Mouse (Mus musculus) stomach, postnatal 0 days (tissue): ENCODE data around the gene Sf3a2. TPM values are rescaled to one million over a fixed set of nuclear protein-coding genes. Genes with fewer than 3 reads are reported as not detected.

Source experiments
- ATAC-seq: fragments of 200-750 bp; cut with Nextera tagmentation; 2 replicates; pipeline ENCODE4 v1.8.0; 2017; ENCODE audit not compliant: low FRiP score, low TSS enrichment
- DNase-seq: peaks from one replicate; pipeline ENCODE4 v3.0.0-alpha.2; 2016; ENCODE audit warnings: low spot score
- H3K27ac ChIP-seq: fragments of 300-500 bp; sonication (generic); replicated peaks from 2 replicates; pipeline ENCODE4 v1.5.1; 2014; ENCODE audit warnings: mild to moderate bottlenecking, control low read depth
- H3K27me3 ChIP-seq: fragments of 300-500 bp; sonication (generic); 2 replicates; pipeline ENCODE4 v1.6.1; 2014; ENCODE audit warnings: low read length; ENCODE audit not compliant: control insufficient read depth, insufficient read depth
- H3K36me3 ChIP-seq: fragments of 300-500 bp; sonication (generic); 2 replicates; pipeline ENCODE4 v1.6.1; 2014; ENCODE audit warnings: low read length, mixed read lengths; ENCODE audit not compliant: control insufficient read depth, insufficient read depth
- H3K4me1 ChIP-seq: fragments of 300-500 bp; sonication (generic); replicated peaks from 2 replicates; pipeline ENCODE4 v1.6.1; 2014; ENCODE audit warnings: antibody characterized with exemption; ENCODE audit not compliant: control insufficient read depth, insufficient read depth
- H3K4me2 ChIP-seq: fragments of 300-500 bp; sonication (generic); replicated peaks from 2 replicates; pipeline ENCODE4 v1.6.1; 2014; ENCODE audit warnings: low read depth, mild to moderate bottlenecking, control low read depth, moderate library complexity
- H3K4me3 ChIP-seq: fragments of 300-500 bp; sonication (generic); 2 replicates; pipeline ENCODE4 v1.5.1; 2014; ENCODE audit warnings: low read depth, low read length, control low read depth
- H3K9ac ChIP-seq: fragments of 300-500 bp; sonication (generic); 2 replicates; pipeline ENCODE4 v1.6.1; 2014; ENCODE audit warnings: mild to moderate bottlenecking, low read length, control low read depth, mixed read lengths
- H3K9me3 ChIP-seq: fragments of 300-500 bp; sonication (generic); 2 replicates; pipeline ENCODE4 v1.6.1; 2016; ENCODE audit warnings: low read length; ENCODE audit not compliant: control insufficient read depth
- CTCF ChIP-seq: IDR thresholded peaks from 2 replicates; pipeline ENCODE4 v1.5.1; 2016; ENCODE audit warnings: antibody characterized with exemption, low read depth, mild to moderate bottlenecking, moderate library complexity
- EP300 ChIP-seq: optimal IDR thresholded peaks from 2 replicates; pipeline ENCODE3; 2016; ENCODE audit warnings: antibody characterized with exemption
- WGBS: fragments of 180-500 bp; shearing (Covaris S2); extraction: QIAGEN DNeasy Blood & Tissue Kit; methylation state at CpG from one replicate; pipeline ENCODE4 v1.1.7; 2014; 5-methylcytosine and 5-hydroxymethylcytosine counted together
- polyA plus RNA-seq: library from polyadenylated mRNA; unstranded; fragments of >200 nt; fragmentation: Nextera tagmentation; extraction: Ambion mirVana; gene quantifications from 2 replicates; pipeline ENCODE4 v1.2.1, GENCODE M21; 2015

The Sf3a2 gene
- polyA plus RNA-seq, 1 experiment from 2014 or later = 27.7 TPM

DNA sequence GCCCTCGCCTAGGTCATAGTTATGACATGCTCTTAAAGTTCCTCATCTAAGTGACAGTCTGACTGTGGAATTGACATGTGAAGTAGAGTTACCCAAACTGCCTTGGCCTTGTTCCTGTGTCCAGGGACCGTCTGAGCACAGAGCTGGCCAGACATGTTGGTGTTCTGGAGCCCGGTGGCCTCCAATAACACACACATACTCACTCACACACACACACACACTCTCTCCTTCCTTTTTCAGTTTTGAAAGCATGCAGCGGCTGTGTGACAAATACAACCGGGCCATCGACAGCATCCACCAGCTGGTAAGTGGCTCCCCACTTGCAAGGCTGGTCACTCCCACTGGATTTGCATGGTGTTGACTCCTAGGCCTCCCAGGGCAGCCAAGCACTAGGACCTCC is 29.6 kb upstream of the Sf3a2 start:
- Histone ChIP-seq H3K9ac (no peak overlapping the region), H3K9me3 (no peaks in the 10 kb centered on the region), H3K4me3 (no peak overlapping the region), H3K4me2 (no peak overlapping the region), H3K27me3 (no peaks in the 10 kb centered on the region), H3K27ac (no peak overlapping the region), H3K4me1 (no peaks in the 10 kb centered on the region; the same call in 1 of the 2 replicates), H3K36me3 (peaks cover 32% of the 10 kb centered on the region)
- 90% methylated on average over 6 of the region's 6 CpGs for WGBS
- ATAC-seq (no peak), DNase-seq (no peak)
- no peak for TF ChIP-seq EP300
- TF ChIP-seq CTCF = no peak

DNA sequence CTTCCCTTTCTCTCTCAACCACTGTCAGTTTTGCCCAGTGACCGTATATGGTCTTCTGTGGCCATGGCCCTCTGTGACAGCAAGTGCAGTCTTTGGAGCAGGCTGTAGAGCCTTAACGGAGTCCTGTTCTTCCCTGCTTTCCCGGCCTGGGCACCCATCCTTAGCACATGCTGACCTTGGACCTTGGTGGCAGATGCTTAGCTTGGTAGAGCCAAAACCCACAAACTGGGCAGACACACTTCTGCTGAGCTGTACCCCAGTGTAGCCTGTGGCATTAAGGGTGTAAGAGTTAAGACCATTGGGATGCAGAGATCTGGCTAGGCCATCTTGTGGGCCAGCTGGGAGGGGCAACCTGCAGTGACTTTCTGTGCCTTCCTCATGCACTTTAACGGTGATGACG is 24.2 kb upstream of the Sf3a2 start:
- DNase-seq (no peak), ATAC-seq (no peak; the same call in 1 of the 2 replicates)
- Histone ChIP-seq H3K9ac (no peak overlapping the region), H3K4me1 (peaks cover 3% of the 10 kb centered on the region; the same call in 1 of the 2 replicates), H3K36me3 (peaks cover 43% of the 10 kb centered on the region), H3K27me3 (no peaks in the 10 kb centered on the region), H3K4me2 (no peak overlapping the region), H3K4me3 (no peak overlapping the region), H3K27ac (peak overlapping the region; percentile 80), H3K9me3 (no peaks in the 10 kb centered on the region)
- 65% methylated on average over 5 of the region's 5 CpGs for whole genome bisulfite sequencing
- TF ChIP-seq CTCF = no peak
- no peak for TF ChIP-seq EP300

DNA sequence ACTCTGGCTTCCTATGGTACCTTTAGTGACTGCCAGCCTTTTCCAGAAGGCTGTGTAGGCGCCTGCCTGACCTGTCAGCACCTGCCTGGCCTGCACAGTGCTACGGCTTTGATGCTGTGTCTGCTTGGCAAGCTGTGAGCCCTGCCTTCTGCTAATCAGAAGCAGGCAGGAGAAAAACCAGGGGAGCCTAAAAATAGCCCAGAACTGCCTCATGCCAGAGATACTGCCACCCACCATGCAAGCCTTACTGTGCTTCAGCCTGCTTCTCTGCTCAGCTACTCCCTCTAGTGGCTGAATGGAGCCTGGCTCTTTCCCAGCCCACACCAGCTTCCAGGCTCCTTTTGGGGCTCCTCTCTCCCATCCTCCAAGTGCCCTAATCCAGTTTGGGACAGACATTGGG is 23.4 kb upstream of the Sf3a2 start:
- Histone ChIP-seq H3K27ac (peak overlapping the region; percentile 80), H3K36me3 (peaks cover 43% of the 10 kb centered on the region)

GRCm38 (mm10) chr10:80774981-80775380 is 23.0 kb upstream of the Sf3a2 start:
- no peaks in the 10 kb centered on the region for H3K9me3 ChIP-seq
- ATAC-seq (no peak; the same call in 1 of the 2 replicates), DNase-seq (no peak)
- H3K4me3 ChIP-seq = no peak overlapping the region
- peaks cover 3% of the 10 kb centered on the region; the same call in 1 of the 2 replicates for H3K4me1 ChIP-seq
- H3K27me3 ChIP-seq = no peaks in the 10 kb centered on the region
- H3K36me3 ChIP-seq = peaks cover 43% of the 10 kb centered on the region
- no peak for TF ChIP-seq EP300
- TF ChIP-seq CTCF = no peak
- H3K4me2 ChIP-seq = no peak overlapping the region
- no peak overlapping the region for H3K9ac ChIP-seq
- H3K27ac ChIP-seq = peak overlapping the region; percentile 40; the same call in 1 of the 2 replicates
- WGBS = 72% methylated on average over 4 of the region's 4 CpGs

More for the DNA sequence above, 23.4 kb upstream of the Sf3a2 start:
- Histone ChIP-seq H3K4me1 (peaks cover 3% of the 10 kb centered on the region; the same call in 1 of the 2 replicates), H3K4me3 (no peak overlapping the region), H3K4me2 (no peak overlapping the region), H3K9me3 (no peaks in the 10 kb centered on the region), H3K9ac (peak overlapping the region; percentile 41; the same call in 1 of the 2 replicates), H3K27me3 (no peaks in the 10 kb centered on the region)
- 14% methylated on average over 2 of the region's 2 CpGs for WGBS
- DNase-seq = peak; percentile 83
- peak; percentile 76 for ATAC-seq
- peak; percentile 98 for TF ChIP-seq CTCF
- no peak for TF ChIP-seq EP300

- TF ChIP-seq CTCF (no peak), EP300 (no peak)
- DNase-seq = no peak
- no peak overlapping the region for H3K4me2 ChIP-seq
- ATAC-seq = no peak
- peaks cover 3% of the 10 kb centered on the region; the same call in 1 of the 2 replicates for H3K4me1 ChIP-seq
- H3K27me3 ChIP-seq = no peaks in the 10 kb centered on the region
- 74% methylated on average over 4 of the region's 4 CpGs for WGBS
- peak overlapping the region; percentile 23; the same call in 1 of the 2 replicates for H3K9ac ChIP-seq
- no peak overlapping the region for H3K4me3 ChIP-seq
- no peaks in the 10 kb centered on the region for H3K9me3 ChIP-seq
- peaks cover 40% of the 10 kb centered on the region for H3K36me3 ChIP-seq
- 0 out of 2 replicates have a peak overlapping the region, but pooled peaks have one; percentile 18 for H3K27ac ChIP-seq
Observed at GRCm38 (mm10) chr10:80775731-80776130, 22.3 kb upstream of the Sf3a2 start.

DNA sequence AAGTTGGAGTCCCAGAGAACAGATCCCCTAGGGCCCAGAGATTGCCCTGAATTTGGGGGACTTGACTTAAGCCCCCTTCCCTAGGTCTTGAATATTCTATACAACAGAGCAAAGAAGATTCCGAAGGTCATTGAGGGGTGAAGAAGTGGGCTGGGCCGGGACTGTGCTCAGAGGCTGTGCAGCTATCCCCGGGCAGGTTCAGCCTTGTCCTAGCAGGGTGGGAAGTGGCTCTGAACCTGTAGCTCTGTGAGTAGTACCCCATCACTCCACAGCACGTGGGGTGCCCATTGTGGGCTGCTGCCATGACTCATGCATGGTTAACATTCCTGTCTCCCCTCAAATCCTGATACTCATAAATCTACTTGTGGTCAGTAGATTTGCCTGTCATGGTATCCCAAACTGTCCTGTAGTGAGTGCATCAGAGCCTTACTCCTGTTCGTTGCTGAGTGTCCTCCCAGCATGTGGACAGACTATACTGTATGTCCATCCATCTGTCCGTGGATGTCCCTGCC is 21.6 kb upstream of the Sf3a2 start:
- 63% methylated on average over 6 of the region's 6 CpGs for WGBS

More for the DNA sequence above, 21.6 kb upstream of the Sf3a2 start:
- no peak for DNase-seq
- Histone ChIP-seq H3K9me3 (no peaks in the 10 kb centered on the region), H3K4me1 (peaks cover 3% of the 10 kb centered on the region; the same call in 1 of the 2 replicates), H3K9ac (peak overlapping the region; percentile 23; the same call in 1 of the 2 replicates), H3K27me3 (no peaks in the 10 kb centered on the region), H3K4me2 (no peak overlapping the region), H3K4me3 (no peak overlapping the region), H3K27ac (0 out of 2 replicates have a peak overlapping the region, but pooled peaks have one; percentile 18), H3K36me3 (peaks cover 44% of the 10 kb centered on the region)
- TF ChIP-seq EP300 (no peak), CTCF (no peak)
- no peak for ATAC-seq
